Mouse (Mus musculus) heart, postnatal 0 days (tissue): ENCODE results near the gene Zfp157. TPM values are rescaled to one million over a fixed set of nuclear protein-coding genes. Genes with fewer than 3 reads are reported as not detected.
A peak's percentile ranks its signal among the peaks of the same experiment; 100 is the strongest.
"Not testable (repeated sequence)": the region's sequence is repeated elsewhere in the genome, so short reads cannot be mapped to it uniquely, and the experiment has no call there.

ENCODE experiments used
- ATAC-seq: fragments of 200-750 bp; cut with Nextera tagmentation; 2 replicates; pipeline ENCODE4 v1.8.0; 2017; ENCODE audit warnings: low read depth, moderate number of reproducible peaks, moderate library complexity; ENCODE audit not compliant: insufficient read depth
- DNase-seq: peaks from one replicate; pipeline ENCODE4 v3.0.0-alpha.2; 2016; ENCODE audit warnings: low spot score
- H3K27ac ChIP-seq: fragments of 300-500 bp; sonication (generic); 2 replicates; pipeline ENCODE4 v1.5.1; 2014; ENCODE audit warnings: low read depth, mild to moderate bottlenecking
- H3K27me3 ChIP-seq: fragments of 300-500 bp; sonication (generic); 2 replicates; pipeline ENCODE4 v1.6.1; 2014; ENCODE audit warnings: low read length, mixed read lengths; ENCODE audit not compliant: control insufficient read depth, insufficient read depth
- H3K36me3 ChIP-seq: fragments of 300-500 bp; sonication (generic); replicated peaks from 2 replicates; pipeline ENCODE4 v1.6.1; 2014; ENCODE audit warnings: low read length, mixed read lengths; ENCODE audit not compliant: control insufficient read depth, insufficient read depth
- H3K4me1 ChIP-seq: fragments of 300-500 bp; sonication (generic); 2 replicates; pipeline ENCODE4 v1.6.1; 2014; ENCODE audit warnings: antibody characterized with exemption; ENCODE audit not compliant: control insufficient read depth, insufficient read depth
- H3K4me2 ChIP-seq: fragments of 300-500 bp; sonication (generic); 2 replicates; pipeline ENCODE4 v1.6.1; 2014; ENCODE audit warnings: low read depth, mild to moderate bottlenecking, low read length, moderate library complexity
- H3K4me3 ChIP-seq: fragments of 300-500 bp; sonication (generic); 2 replicates; pipeline ENCODE4 v1.5.1; 2014; ENCODE audit warnings: low read depth, low read length
- H3K9ac ChIP-seq: fragments of 300-500 bp; sonication (generic); replicated peaks from 2 replicates; pipeline ENCODE4 v1.6.1; 2014; ENCODE audit warnings: low read depth, low read length, mixed read lengths
- H3K9me3 ChIP-seq: fragments of 300-500 bp; sonication (generic); replicated peaks from 2 replicates; pipeline ENCODE4 v1.6.1; 2016; ENCODE audit warnings: low read length; ENCODE audit not compliant: control insufficient read depth
- CTCF ChIP-seq: IDR thresholded peaks from 2 replicates; pipeline ENCODE4 v1.5.1; 2016; ENCODE audit warnings: antibody characterized with exemption, control low read depth, low read depth
- EP300 ChIP-seq: IDR thresholded peaks from 2 replicates; pipeline ENCODE4 v1.6.1; 2016; ENCODE audit warnings: antibody characterized with exemption, low read depth
- WGBS: fragments of 180-500 bp; shearing (Covaris S2); extraction: QIAGEN DNeasy Blood & Tissue Kit; methylation state at CpG from one replicate; pipeline ENCODE4 v1.1.7; 2014; 5-methylcytosine and 5-hydroxymethylcytosine counted together
- polyA plus RNA-seq: library from polyadenylated mRNA; unstranded; fragments of >200 nt; fragmentation: Nextera tagmentation; extraction: Ambion mirVana; gene quantifications from 2 replicates; pipeline ENCODE4 v1.2.1, GENCODE M21; 2015
- total RNA-seq: library from RNA; depleted of rRNA; stranded (reverse); fragments of >200 nt; gene quantifications from 2 replicates; pipeline ENCODE4 v1.2.3, GENCODE M21; 2014; ENCODE audit warnings: low replicate concordance; rRNA removed

Gene Zfp157
- total RNA-seq (6.6 and 15.5 TPM in 2 replicates), polyA plus RNA-seq (13.1 and 14.4 TPM in 2 replicates)

- Histone ChIP-seq H3K4me1 (peaks cover 21% of the 10 kb centered on the region), H3K36me3 (peaks cover 11% of the 10 kb centered on the region; the same call in 1 of the 2 replicates), H3K4me2 (peak within 1 kb of the TSS; percentile 83), H3K9me3 (no peaks in the 10 kb centered on the region), H3K4me3 (peak within 1 kb of the TSS; percentile 92), H3K9ac (peak within 1 kb of the TSS; percentile 90), H3K27ac (peak within 1 kb of the TSS; percentile 87), H3K27me3 (no peaks in the 10 kb centered on the region)
- TF ChIP-seq CTCF (no peak), EP300 (no peak)
- ATAC-seq = peak; percentile 100
- WGBS = under 1% methylated on average over 49 of the region's 49 CpGs
- peak; percentile 97 for DNase-seq
These were observed at the start of gene Zfp157 for GRCm38 (mm10) chr5:138441286-138442194. TSS of gene Zfp157 (plus strand) at chr5:138441468.

- H3K4me1 ChIP-seq = no peaks in the 10 kb centered on the region
- H3K27ac ChIP-seq = no peak overlapping the region
- H3K4me2 ChIP-seq = no peak overlapping the region
- no peaks in the 10 kb centered on the region for H3K9me3 ChIP-seq
- 51% methylated on average over 2 of the region's 2 CpGs for WGBS
- no peak for DNase-seq
- ATAC-seq = no peak
- TF ChIP-seq EP300 (no peak), CTCF (no peak)
- no peaks in the 10 kb centered on the region for H3K36me3 ChIP-seq
- no peak overlapping the region for H3K9ac ChIP-seq
- H3K27me3 ChIP-seq = no peaks in the 10 kb centered on the region
- no peak overlapping the region for H3K4me3 ChIP-seq
These were observed 43.4 kb upstream of the Zfp157 start for GRCm38 (mm10) chr5:138397795-138398337.

DNA sequence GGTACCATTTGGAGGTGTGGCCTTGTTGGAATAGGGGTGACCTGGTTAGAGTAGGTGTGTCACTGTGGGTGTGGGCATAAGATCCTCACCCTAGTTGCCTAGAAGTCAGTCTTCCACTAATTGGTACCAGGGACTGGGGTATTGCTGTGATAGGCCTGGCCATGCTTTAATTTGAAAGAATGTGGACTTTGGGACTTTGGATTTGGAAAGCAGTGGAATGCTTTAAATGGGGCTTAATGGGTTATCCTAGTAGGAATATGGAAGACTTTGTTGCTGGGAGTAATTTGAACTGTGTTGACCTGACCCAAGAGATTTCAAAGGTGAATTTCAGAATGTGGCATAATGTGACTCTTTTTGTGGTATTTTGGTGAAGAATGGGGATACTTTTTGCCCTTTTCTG is 40.8 kb upstream of the Zfp157 start:
- H3K4me1 ChIP-seq, H3K9ac ChIP-seq, H3K27me3 ChIP-seq, DNase-seq, ATAC-seq, H3K27ac ChIP-seq, H3K4me3 ChIP-seq, H3K36me3 ChIP-seq, H3K9me3 ChIP-seq, H3K4me2 ChIP-seq: not testable (repeated sequence)

- H3K4me2 ChIP-seq = no peak overlapping the region
- no peak overlapping the region for H3K4me3 ChIP-seq
- no peak overlapping the region for H3K9ac ChIP-seq
- ATAC-seq = no peak
- no peaks in the 10 kb centered on the region for H3K4me1 ChIP-seq
- peaks cover 48% of the 10 kb centered on the region for H3K9me3 ChIP-seq
- TF ChIP-seq CTCF (no peak), EP300 (no peak)
- H3K27me3 ChIP-seq = no peaks in the 10 kb centered on the region
- no peak overlapping the region for H3K27ac ChIP-seq
- H3K36me3 ChIP-seq = peaks cover 63% of the 10 kb centered on the region
- WGBS = 97% methylated on average over 4 of the region's 4 CpGs
- DNase-seq = no peak
These were observed 17.1 kb downstream of the Zfp157 start for GRCm38 (mm10) chr5:138458371-138458770.

DNA sequence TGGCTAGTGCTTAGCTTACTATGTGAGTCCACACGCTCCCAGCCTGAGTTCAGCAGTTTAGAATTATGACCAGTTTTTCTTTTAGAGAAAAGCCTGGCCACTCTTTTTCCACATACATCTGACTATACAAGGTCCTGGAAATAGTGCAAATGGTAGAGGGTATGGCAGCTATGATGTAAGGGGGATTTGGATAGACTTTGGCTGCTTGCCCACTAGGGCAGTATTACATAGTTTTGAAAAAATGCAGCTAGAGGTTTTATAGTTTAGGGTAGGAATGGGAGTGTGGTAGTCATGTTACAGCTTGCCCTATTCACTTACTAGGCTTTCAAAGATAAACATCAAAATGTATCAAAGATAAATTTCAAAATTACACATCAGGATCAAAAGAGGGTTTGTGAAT is 17.8 kb downstream of the Zfp157 start:
- Histone ChIP-seq H3K4me1 (no peaks in the 10 kb centered on the region), H3K4me3 (no peak overlapping the region), H3K9ac (no peak overlapping the region), H3K9me3 (peaks cover 48% of the 10 kb centered on the region), H3K27me3 (no peaks in the 10 kb centered on the region), H3K27ac (no peak overlapping the region), H3K4me2 (no peak overlapping the region), H3K36me3 (peaks cover 57% of the 10 kb centered on the region)
- WGBS = 91% methylated on average over 1 of the region's 1 CpGs
- ATAC-seq = no peak
- no peak for TF ChIP-seq EP300
- TF ChIP-seq CTCF = no peak
- no peak for DNase-seq
